Mouse (Mus musculus): ENCODE measurements at regions not wholly inside any gene's neighbourhood (a gene's known extent, or its start where the extent isn't known, plus 50 kb on each side); places are given as distances from the start of the nearest gene placed in this dataset.
"Not testable (repeated sequence)": the region's sequence is repeated elsewhere in the genome, so short reads cannot be mapped to it uniquely, and the experiment has no call there.

DNA sequence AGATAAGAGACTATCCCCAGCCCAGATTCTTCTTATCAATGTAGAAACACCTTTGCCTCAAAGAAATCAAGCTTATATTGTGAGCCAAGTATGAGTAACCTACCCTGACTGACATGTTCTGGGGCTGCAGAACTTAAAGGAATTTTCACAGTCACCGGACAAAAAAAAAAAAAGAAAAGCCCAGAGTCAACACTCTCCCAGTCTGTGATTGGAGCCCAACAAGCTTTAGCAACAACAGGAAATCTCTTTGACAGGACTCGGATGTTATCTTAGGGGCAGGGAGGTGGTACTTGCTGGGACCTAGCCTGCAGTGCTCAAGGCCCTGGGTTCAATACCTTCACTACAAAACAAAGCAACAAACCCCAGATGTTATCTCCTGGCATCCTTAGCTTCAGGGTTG lies 114.2 kb downstream of the Nectin1 start:
- DNase-seq (ENCODE audit: low read depth, low spot score) = no peak

DNA sequence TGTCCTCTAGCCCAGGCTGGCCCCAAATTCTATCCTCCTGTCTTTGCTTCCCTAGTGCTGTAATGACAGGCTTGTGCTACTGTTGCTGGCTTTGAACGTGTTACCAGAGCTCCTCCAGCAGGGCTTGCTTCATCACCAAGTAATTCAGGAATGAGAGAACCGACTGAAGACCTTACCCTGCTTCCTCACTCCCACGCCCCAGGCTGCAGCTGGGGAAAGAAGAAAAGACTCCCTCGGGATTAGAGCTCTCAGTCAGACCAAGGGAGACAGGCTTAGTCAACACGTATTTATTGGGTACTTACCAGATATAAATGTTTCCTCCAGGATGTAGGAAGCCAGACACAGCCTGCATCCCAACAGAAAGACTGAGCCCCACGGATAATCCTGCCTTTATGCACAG lies 115.0 kb downstream of the Nectin1 start:
- DNase-seq (ENCODE audit: low read depth, low spot score) = no peak

- no peak for DNase-seq (ENCODE audit: low read depth, low spot score)
These were observed 116.5 kb downstream of the Nectin1 start for GRCm38 (mm10) chr9:43860264-43860663.

DNA sequence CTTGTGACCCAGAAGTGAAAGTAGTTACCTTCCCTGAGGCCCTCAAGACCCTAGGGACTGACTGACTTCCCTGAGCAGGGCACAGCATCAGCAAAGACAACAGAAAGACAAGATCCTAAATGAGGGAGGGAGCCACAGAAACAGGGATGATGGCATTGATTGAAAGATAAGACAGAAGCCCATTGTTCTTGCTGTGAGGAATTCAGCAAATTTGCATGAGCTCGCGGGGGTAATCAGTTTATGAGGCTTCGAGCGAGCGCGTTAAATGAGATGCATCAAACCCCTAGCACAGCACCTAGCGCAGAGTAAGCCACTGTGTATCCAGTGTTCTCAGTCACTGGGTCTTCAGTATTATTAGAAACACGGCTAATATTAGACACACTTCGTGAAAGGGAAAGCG lies 117.6 kb downstream of the Nectin1 start:
- DNase-seq (ENCODE audit: low read depth, low spot score) = no peak

DNA sequence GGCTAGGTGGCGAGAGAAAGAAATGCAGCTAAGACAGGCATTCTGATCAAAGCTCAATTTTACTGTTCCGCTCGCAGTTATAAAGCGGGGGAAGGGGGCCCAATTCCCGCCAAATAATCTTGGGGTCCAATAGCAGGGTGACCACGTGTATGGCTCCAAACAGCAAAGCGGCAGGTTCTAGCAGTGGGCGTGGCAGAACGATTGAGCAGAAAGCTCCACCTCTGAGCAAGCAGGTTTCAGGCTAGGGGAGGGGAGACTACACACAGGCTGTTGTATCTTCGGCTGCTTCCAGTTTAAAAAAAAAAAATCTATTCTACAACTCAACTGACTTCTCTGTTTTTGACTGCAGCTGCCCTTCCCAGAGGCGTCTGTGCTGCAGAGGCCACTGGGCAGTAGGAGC lies 118.2 kb downstream of the Nectin1 start:
- DNase-seq (ENCODE audit: low read depth, low spot score) = not testable (repeated sequence)

GRCm38 (mm10) chr9:43863609-43864397 lies 120.0 kb downstream of the Nectin1 start:
- DNase-seq (ENCODE audit: low read depth, low spot score) = no peak

GRCm38 (mm10) chr9:43866802-43867201 lies 123.0 kb downstream of the Nectin1 start:
- no peak for DNase-seq (ENCODE audit: low read depth, low spot score)

- DNase-seq (ENCODE audit: low read depth, low spot score) = no peak
These were observed 130.1 kb downstream of the Nectin1 start for GRCm38 (mm10) chr9:43873841-43874240.

- no peak for DNase-seq (ENCODE audit: low read depth, low spot score)
These were observed 130.5 kb downstream of the Nectin1 start for GRCm38 (mm10) chr9:43874332-43874731.

DNA sequence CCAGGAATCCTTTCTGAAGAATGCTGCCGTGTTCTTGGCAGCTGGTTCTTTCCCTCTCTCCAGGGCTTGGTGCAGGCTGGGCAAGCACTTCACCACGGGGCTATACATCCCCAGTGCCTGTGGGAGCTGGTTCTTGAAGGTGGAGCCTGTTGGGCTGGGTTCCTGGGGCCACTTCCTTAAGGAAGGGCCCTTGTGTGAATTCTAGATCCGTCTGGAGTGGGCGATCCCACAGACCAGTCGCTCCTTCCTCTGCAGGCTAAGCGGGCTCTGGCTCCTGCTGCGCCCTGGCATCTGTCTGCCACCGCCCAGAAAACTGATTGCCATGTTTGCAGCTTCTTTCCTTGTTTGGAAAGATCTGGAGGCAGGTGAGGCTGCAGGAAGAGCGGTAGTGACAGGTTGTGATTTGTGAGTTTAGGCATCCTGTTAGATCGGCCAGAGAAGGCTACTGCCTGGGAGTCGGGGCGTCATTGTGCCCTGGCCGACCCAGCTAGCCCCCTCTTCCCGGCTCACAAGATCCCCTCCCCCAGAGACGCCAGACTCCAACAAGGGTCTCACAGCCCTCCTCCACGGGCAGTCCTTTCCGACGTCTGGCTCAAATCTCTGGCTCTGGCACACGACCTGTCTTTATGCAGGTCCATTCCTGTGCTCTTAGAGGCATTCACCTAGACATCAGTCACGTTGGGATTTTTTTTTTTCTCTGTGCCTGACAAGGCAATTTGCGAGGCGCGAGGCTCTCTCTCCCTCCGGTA lies 135.6 kb downstream of the Nectin1 start:
- no peak for DNase-seq (ENCODE audit: low read depth, low spot score)

GRCm38 (mm10) chr9:43879969-43880396 lies 136.2 kb downstream of the Nectin1 start:
- peak; percentile 43 for DNase-seq (ENCODE audit: low read depth, low spot score)

DNA sequence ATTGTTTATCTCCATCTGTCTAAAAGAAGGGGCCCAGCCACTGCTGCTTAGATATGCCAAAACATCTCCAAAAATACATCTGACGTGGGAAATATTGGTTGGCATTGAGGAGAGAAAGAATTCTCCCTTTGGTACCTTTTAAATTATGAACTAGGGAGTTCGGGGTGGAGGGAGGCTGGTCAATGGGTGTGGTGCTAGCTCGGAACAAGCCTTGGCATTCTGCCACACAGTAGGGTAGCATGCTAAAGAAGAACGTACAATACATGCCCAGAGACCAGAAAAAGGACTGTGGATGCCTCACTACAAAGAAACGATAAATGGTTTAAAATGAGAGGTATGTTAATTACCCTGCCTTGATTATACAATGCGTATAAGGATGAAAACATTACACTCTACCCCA lies 149.3 kb downstream of the Nectin1 start:
- DNase-seq (ENCODE audit: low read depth, low spot score) = no peak

GRCm38 (mm10) chr9:43899239-43899638 lies 143.9 kb upstream of the Thy1 start:
- no peak for DNase-seq (ENCODE audit: low read depth, low spot score)

GRCm38 (mm10) chr9:43908325-43908724 lies 134.9 kb upstream of the Thy1 start:
- DNase-seq (ENCODE audit: low read depth, low spot score) = no peak

- no peak for DNase-seq (ENCODE audit: low read depth, low spot score)
These were observed 128.2 kb upstream of the Thy1 start for GRCm38 (mm10) chr9:43915015-43915414.

DNA sequence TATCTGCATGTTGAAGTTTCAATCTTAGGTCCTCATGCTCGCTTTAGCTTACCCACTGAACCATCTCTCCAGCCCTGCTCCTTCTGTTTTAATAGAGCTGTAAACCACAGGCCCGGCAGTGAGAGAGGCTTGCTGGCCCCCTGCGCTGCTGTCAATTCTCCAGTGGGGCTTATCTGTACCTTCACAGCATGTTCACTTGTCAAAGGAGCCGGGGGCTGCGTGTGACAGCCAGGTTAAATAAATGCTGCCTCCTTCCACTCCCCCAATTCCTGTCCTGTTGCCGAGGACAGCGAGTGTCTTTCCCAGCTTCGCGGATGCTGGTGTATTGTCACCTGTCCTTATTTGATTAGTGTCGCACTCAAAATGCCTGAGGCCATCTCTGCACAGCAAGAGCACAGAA lies 125.7 kb upstream of the Thy1 start:
- no peak for DNase-seq (ENCODE audit: low read depth, low spot score)

GRCm38 (mm10) chr9:43919010-43919409 lies 124.2 kb upstream of the Thy1 start:
- DNase-seq (ENCODE audit: low read depth, low spot score) = no peak

GRCm38 (mm10) chr9:43920053-43920754 lies 123.0 kb upstream of the Thy1 start:
- peak; percentile 47 for DNase-seq (ENCODE audit: low read depth, low spot score)

GRCm38 (mm10) chr9:43922231-43922630 lies 121.0 kb upstream of the Thy1 start:
- DNase-seq (ENCODE audit: low read depth, low spot score) = no peak

DNA sequence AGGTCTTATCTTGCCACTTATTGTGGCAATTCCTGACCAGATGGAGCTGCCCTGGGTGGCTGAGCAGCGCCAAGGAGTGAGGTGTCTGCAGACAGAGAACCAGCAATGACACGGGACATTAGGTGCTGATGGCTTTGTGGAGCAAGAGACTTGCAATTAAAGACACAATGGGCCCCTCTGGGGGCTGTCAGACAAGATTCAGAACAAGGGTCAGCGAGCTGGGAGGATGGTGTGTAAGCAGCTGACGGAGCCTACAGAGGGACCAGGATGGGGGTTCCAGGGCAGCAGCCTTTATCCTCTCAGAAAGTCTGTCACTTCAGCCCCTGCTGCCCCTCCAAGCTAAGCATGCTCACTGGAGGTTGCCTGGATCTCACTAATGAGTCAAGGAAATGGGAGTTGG lies 120.1 kb upstream of the Thy1 start:
- no peak for DNase-seq (ENCODE audit: low read depth, low spot score)

DNA sequence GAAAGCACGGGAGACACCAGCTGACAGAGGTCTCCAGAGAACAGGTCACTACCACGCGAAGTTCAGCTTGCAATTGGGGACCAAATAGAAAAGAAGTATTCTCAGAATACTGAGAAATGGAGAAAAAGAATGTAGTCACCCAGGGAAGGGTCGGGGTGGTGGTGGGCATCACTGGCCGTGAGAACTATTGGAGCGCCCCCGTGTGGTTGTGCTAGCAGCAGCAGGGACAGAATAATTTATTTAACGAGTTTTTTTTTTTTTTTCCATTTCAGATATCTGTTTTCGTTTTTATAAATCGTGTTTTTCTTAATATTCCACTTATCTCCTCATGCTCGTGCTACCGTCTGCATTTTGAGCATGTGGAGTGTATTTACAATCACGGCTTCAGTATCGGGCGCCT lies 118.4 kb upstream of the Thy1 start:
- no peak for DNase-seq (ENCODE audit: low read depth, low spot score)

DNA sequence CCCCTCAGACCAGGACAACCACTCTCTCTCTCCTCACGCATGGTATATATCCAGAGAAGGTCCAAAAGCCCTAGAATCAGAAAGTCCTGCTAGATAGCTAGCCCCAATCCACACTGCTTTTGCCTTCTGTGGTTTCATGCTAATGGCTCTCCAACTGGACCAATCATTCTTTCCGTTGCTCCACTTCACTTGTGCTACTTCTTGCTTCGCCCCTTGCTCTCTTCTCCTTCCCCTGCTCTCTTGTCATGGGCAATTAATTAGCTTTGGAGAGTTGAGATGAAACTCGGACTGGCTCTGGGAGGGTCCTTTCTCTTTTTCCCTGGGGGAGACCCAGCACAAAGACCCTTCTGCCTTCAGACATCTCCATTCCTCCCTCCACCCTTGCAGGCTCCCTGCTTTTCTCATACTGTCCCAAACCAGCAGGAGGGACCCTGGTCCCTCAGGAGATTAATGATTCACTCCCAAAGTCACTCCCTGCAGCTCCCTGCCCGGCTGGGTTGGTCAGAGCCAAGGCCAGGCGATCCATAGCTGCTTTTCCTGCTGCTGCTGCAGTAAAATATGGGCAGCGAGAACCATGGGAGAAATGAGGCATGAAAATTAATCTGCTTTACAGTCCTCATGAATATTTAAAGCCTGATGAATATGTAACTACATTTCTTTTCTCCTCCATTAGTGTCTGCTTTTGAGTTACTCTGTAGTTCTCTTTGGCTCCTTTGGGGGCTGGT lies 113.7 kb upstream of the Thy1 start:
- no peak for DNase-seq (ENCODE audit: low read depth, low spot score)

Data from WW6 (cell line).